ENCODE assay signal across 28 mouse cellular contexts in genomic region chr1:51753621-51754020, GRCm38 (mm10).
"Had no signal": no experiment of that assay in that cellular context is flagged by ENCODE, and none has a peak within 500 bp of the region (broad histone marks: within the 10 kb centered on the region; RNA-seq: fewer than 3 reads in every experiment).

No protein-coding gene starts in this region.

- H3K27ac ChIP-seq: gastrocnemius, adult 2 months; heart, adult 2 months; heart, embryonic 13.5 days; heart, embryonic 15.5 days; hindbrain, embryonic 10.5 days; hindbrain, embryonic 12.5 days; hindbrain, embryonic 14.5 days; hindbrain, postnatal 0 days; intestine, embryonic 15.5 days; layer of hippocampus, adult 2 months; left cerebral cortex, adult 2 months; limb, embryonic 10.5 days; limb, embryonic 12.5 days; liver, embryonic 13.5 days; liver, embryonic 15.5 days had no signal

- H3K9me3 ChIP-seq: heart, embryonic 13.5 days; heart, embryonic 15.5 days; hindbrain, embryonic 10.5 days; hindbrain, embryonic 12.5 days; intestine, embryonic 15.5 days; limb, embryonic 10.5 days; limb, embryonic 12.5 days; liver, embryonic 13.5 days; liver, embryonic 15.5 days had no signal

- H3K27me3 ChIP-seq: heart, embryonic 13.5 days; heart, embryonic 15.5 days; hindbrain, embryonic 12.5 days; intestine, embryonic 15.5 days; limb, embryonic 12.5 days; liver, embryonic 13.5 days; liver, embryonic 15.5 days had no signal

- H3K4me1 ChIP-seq: hindbrain, embryonic 10.5 days; hindbrain, embryonic 12.5 days; intestine, embryonic 15.5 days; limb, embryonic 12.5 days; liver, embryonic 13.5 days; liver, embryonic 15.5 days had no signal

- DNase-seq: gastrocnemius, adult 2 months; gastrocnemius, postnatal 10 days; gastrocnemius, postnatal 25 days; heart, adult 2 months; heart, postnatal 14 days; heart, postnatal 4 days; kidney, adult 18-20 months; kidney, adult 8-10 months; kidney, postnatal 10 days; kidney, postnatal 25 days; kidney, postnatal 4 days; liver; liver, embryonic 13.5 days had no signal

- H3K9ac ChIP-seq: heart, embryonic 13.5 days; heart, embryonic 15.5 days; hindbrain, embryonic 12.5 days; hindbrain, embryonic 14.5 days; intestine, embryonic 15.5 days; limb, embryonic 12.5 days; liver, embryonic 13.5 days; liver, embryonic 15.5 days had no signal

- H3K4me3 ChIP-seq: gastrocnemius, adult 2 months; heart, adult 2 months; heart, embryonic 13.5 days; heart, embryonic 15.5 days; hindbrain, embryonic 10.5 days; hindbrain, embryonic 12.5 days; intestine, embryonic 15.5 days; layer of hippocampus, adult 2 months; left cerebral cortex, adult 2 months; limb, embryonic 10.5 days; limb, embryonic 12.5 days; liver, embryonic 13.5 days; liver, embryonic 15.5 days had no signal

- H3K4me2 ChIP-seq: heart, embryonic 11.5 days; heart, embryonic 13.5 days; heart, embryonic 15.5 days; hindbrain, embryonic 12.5 days; hindbrain, embryonic 14.5 days; intestine, embryonic 15.5 days; limb, embryonic 12.5 days; liver, embryonic 11.5 days; liver, embryonic 13.5 days; liver, embryonic 15.5 days had no signal

- H3K36me3 ChIP-seq: liver, embryonic 15.5 days had no signal

- ATAC-seq: hindbrain, postnatal 0 days; intestine, embryonic 15.5 days; intestine, postnatal 0 days had no signal
